Mouse (Mus musculus) mouse trophoblast stem cell (cell line): ENCODE results near the gene Bhlhb9.
"Not testable (repeated sequence)": the region's sequence is repeated elsewhere in the genome, so short reads cannot be mapped to it uniquely, and the experiment has no call there.

Source experiments
- in situ Hi-C, 2 experiments: fragments of 300-500 bp; cut with MseI, MboI; formaldehyde crosslinking; loops; 2 replicates in 1 of 2; 3 replicates in 1 of 2; pipeline ENCODE4 v1.15.1; 2025

Bhlhb9 gene

DNA sequence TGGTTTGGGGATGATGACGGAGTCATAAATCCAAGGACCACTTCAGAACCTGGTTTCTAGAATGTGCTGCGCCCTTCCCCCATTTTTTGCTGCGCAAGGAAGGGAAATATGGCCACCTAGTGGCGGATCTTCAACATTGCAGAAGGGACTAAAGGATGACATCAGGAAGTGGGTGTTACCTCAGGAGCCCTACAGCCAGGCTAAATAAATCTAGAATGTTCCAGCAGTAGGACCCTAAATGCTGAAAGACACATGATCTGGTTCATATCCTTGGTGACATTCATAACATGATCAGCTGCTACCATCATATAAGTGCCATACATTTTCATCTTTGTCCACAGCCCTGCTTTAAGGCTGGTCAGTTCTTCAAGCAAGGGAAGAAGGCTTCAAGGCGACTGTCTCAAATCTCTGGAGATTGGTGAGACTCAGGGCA is at the start of gene Bhlhb9:
Gene Bhlhb9 (plus strand): TSS at position 383 of the 433 bp plus-strand sequence.
- in situ Hi-C loops = not testable (repeated sequence)

DNA sequence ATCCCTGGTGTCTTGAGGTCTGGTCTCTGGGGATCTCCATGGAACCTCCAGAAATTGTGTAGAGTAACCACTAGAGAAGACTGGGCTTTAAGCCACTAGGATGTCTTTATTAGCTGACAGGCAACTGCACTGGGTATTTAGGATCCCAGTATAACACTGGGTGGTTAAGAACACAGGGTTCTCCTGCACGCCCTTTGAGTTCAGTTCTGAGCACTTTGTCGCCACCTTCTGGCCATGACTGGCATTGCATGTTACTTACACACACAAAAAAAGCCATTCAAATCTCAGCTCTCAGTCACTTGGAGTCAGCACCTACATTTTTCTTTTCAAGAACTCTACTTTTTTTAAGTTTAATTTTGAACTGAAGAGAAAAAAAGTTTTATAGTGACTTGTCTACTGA is 44.6 kb upstream of the Bhlhb9 start:
- in situ Hi-C loops = no loop called here

DNA sequence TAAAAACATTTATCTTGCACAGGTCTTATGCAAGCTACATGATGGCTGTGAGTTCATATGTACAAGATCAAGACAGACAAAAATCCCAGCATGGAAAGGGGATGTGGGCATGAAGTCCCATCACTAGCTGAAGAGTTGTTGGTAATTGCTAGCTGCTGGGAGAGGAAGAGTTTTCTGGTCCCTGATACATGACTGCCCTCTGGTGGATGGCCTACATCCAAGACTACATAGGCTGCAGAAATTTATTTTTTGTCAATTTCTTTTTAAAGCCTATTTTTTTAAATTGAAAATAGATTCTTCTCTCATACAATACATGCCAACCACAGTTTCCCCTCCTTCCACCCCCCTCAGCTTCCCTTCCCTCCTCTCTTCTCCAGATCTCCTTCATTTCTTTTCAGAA is 35.7 kb upstream of the Bhlhb9 start:
- in situ Hi-C loops = no loop called here

DNA sequence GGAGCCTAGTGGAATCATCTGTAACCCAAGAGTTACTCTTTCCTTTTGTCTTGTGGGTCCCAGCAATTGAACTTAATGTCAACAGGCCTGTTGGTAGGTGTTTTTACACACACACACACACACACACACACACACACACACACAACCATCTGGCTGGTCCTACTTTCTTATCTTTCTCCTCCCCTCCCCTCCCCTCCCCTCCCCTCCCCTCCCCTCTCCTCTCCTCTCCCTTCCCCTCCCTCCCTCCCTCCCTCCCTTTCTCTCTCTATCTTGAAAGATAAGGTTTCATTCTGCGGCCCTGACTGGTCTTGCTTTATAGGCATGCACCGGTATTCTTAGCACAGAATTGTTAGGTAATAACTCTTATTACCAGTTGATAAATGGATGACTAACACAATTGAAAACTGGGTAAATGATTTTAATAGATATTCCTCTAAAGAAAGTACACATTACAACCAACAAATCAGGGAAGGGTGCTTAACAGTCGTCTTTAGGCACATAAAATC is 29.3 kb upstream of the Bhlhb9 start:
- in situ Hi-C loops = no loop called here

DNA sequence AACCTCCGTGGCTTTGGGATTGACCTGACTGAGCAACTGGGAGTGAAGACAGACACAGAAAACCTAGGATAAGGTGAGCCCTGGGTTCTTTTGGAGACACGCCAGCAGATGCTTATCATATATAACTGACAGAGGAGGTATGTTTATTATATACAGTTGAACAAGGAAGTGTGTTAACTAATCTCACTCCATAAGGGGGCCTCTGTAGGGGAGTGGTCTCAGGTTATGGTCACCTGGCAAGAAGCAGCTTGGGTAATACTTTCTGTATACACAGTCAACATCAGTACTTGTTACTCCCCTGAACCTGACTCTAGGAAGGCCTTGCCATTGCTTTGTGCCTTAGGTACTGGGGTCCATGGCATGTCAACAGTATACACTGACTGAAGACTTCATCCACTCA is 28.8 kb upstream of the Bhlhb9 start:
- in situ Hi-C loops = no loop called here

DNA sequence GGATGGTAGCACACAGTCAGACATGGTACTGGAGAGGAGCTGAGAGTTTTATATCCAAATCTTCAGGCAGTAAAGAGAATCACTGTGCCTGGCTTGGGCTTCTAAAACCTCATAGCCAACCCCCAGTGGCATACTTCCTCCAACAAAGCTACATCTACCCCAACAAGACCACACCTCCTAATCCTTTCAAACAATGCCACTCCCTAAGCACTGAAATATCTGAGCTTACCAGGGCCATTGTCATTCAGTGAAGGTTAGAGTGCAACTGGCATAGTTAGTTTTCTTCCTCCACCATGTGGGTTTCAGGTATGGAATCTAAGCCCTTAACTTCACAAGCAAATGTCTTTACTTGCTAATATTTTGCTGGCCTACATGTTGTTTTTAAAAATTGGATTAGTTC is 5.9 kb upstream of the Bhlhb9 start:
- in situ Hi-C loops = no loop called here

DNA sequence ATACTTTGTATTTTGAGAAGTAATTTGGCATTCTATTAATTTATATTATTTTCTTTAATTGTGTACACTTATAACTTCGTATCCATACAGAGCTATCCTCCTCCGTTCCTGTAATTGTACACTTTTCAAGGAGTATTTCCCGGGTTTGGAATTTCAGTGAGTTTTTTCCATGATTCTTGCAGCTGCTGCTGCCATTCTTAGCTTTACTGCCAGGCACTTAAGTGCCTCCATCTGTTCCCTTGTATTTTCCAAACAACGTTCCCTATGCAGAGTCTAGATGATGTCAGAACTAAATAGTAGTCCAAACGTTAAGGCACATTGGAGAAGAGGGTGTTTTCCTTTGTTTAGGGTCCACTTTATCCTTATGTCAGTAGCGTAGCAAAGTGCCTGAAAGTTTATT is 5.1 kb upstream of the Bhlhb9 start:
- in situ Hi-C loops = no loop called here

DNA sequence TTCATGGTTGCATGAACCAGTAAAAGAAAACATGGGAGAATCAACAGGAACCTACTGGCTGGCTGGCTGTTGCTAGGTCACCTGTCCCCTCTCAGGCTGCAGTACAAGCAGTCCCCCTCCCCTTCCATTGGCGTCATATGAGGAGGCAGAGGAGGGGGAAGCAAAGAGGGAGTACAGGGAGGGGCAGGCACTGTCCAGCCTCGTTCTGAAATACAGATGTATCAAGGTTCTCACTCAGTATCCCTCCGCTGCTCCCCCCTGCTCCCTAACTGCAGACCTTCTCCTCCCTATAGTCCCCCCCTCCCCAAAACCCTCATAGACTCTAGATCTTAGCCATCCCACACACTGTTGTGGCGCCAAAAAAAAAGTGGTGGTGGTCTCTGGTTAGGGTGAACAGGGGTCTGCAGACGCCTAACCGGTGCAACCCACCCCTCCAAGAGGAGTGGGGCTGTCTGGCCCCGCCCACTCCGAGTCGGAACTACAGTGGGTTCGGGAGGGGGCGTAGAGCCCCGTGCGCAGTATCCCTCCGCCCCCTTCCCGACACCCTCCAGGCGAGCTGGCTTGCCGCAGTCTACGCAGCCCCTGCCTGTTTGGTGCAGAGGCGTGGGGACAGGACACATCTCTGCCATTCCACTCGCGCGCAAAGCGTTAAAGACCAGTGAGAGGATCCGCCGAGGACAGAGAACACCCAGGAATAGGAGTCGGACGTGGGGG is 1.6 kb upstream of the Bhlhb9 start:
- in situ Hi-C loops = not testable (repeated sequence)

DNA sequence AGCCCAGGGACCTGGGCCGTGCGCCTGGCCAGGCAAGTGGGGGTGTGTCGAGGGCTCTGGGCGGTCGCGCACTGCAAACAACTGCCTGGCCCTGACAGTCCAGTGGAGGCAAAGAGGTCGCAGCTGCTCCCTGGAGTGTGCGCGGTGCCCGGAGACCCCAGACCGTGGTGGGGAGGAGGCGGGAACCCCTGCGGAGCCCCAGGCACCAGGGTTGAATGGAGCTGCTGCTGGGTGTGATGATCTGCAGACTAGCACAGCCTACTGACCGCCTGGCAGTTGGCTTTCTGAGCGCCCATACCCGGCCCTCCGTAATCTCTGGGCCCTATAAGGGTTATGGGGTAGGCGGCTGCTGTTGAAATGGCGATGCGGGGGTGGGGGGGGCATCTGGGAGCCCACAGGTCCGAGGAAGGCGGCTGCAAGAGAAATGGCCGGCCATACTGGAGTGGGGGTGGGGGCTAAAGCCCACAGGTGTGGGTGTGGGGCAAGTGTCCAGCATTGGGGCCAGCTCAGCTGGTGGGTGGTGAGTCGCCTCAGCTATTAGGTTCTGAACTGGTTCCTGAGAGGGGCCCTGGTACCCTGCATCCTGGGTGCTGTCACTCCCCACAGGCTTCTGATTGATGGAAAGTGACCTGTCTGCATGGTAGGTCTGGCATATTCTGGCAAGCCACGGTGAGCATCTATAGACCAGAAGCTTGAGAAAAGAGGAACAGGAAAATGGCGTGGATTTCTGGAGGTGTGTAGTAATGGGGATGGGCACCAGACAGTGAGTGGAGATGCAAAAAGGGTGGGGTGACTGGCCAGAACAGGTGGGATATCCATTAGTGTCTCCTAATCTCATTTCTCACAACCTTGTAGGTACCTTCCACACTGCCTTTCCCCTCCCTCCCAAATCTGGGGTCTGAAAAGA is 836 bp upstream of the Bhlhb9 start:
- in situ Hi-C loops = not testable (repeated sequence)

DNA sequence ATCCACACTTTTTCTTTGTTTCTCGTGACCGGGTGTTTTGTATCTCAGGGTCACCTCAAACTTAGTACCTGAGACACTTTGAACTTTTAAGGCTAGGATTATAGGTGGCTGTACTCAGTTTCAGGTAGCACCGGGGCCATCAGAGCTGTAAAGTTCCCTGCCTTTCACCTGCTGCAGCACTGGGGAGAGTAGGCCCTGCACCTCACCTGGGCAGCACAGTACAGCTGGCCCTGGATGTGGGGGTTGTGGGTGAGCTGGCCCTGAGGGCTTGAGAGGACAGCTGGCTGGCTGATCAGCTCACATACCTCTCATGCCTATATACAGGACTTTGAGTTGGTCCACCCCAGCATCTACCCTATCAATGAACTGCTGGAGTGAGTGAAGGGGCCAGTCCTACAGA is 6.8 kb downstream of the Bhlhb9 start:
- in situ Hi-C loops = loop anchor here in 1 of 2 experiments (10.0 kb wide), 1 partner anchor 171 kb away; no protein-coding TSS in a partner anchor

DNA sequence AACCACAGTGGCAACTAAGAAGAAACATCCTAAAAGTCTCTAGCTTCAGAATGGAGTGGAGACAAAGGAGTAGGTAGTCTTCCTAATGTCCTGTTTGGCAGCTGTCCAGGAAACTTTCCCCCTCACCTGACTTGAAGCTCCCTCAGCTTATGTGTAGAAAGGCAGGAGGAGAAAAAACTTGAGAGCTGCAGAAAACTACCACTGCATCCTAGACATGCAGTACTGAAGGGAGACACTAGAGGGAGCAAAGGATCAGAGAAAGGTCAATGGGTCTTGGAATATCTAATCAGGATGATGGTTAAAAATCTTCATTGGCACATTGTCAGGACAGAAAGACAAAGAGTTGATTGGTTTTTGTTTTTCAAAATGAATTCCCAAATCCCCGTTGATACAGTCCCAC is 8.4 kb downstream of the Bhlhb9 start:
- in situ Hi-C loops = loop anchor here in 1 of 2 experiments (10.0 kb wide), 1 partner anchor 169 kb away; no protein-coding TSS in a partner anchor

DNA sequence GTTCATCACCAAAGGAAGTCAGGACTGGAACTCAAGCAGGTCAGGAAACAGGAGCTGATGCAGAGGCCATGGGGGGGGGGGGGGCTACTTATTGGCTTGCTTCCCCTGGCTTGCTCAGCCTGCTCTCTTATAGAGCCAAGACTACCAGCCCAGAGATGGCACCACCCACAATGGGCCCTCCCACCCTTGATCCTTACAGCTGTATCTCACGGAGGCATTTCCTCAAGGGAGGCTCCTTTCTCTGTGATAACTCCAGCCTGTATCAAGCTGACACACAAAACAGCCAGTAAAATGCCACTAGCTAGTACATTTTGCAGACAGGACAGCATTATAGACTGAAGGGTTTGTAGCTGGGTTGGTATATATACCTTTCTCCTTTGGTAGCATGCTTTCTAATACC is 38.5 kb downstream of the Bhlhb9 start:
- in situ Hi-C loops = not testable (repeated sequence)

DNA sequence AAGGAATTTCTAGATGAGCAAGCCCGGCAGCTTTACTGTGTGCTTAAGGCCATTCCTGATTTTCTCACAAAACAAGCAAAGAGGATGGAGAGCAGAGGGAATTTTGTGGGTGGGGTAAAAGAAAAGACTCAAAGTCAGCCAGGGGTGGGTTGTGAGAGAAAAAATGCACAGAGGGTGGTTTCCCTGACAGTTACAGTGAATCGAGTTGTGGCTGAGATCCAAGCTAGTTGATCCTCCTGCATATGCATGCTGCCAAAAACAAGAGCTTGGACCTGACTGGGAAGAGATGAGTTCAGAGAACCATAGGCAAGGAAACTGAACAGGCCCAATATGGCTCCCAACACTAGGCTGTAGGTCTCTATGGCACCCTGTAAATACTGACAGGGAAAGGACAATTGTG is 40.5 kb downstream of the Bhlhb9 start:
- in situ Hi-C loops = no loop called here

DNA sequence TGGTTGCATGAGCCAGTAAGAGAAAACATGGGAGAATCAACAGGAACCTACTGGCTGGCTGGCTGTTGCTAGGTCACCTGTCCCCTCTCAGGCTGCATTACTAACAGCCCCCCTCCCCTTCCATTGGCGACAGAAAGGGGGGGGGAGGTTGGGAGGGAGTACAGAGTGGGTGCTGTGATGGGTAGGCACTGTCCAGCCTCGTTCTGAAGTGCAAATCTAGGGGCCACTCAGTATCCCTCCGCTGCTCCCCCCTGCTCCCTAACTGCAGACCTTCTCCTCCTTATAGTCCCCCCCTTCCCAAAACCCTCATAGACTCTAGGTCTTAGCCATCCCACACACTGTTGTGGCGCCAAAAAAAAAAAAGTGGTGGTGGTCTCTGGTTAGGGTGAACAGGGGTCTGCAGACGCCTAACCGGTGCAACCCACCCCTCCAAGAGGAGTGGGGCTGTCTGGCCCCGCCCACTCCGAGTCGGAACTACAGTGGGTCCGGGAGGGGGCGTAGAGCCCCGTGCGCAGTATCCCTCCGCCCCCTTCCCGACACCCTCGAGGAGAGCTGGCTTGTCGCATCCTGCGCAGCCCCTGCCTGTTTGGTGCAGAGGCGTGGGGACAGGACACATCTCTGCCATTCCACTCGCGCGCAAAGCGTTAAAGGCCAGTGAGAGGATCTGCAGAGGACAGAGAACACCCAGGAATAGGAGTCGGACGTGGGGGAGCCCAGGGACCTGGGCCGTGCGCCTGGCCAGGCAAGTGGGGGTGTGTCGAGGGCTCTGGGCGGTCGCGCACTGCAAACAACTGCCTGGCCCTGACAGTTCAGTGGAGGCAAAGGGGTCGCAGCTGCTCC is 41.3 kb downstream of the Bhlhb9 start, which contains the start of gene Gprasp2:
Gene Gprasp2 (plus strand): TSS at position 514 of the 840 bp plus-strand sequence.
- in situ Hi-C loops = not testable (repeated sequence)

DNA sequence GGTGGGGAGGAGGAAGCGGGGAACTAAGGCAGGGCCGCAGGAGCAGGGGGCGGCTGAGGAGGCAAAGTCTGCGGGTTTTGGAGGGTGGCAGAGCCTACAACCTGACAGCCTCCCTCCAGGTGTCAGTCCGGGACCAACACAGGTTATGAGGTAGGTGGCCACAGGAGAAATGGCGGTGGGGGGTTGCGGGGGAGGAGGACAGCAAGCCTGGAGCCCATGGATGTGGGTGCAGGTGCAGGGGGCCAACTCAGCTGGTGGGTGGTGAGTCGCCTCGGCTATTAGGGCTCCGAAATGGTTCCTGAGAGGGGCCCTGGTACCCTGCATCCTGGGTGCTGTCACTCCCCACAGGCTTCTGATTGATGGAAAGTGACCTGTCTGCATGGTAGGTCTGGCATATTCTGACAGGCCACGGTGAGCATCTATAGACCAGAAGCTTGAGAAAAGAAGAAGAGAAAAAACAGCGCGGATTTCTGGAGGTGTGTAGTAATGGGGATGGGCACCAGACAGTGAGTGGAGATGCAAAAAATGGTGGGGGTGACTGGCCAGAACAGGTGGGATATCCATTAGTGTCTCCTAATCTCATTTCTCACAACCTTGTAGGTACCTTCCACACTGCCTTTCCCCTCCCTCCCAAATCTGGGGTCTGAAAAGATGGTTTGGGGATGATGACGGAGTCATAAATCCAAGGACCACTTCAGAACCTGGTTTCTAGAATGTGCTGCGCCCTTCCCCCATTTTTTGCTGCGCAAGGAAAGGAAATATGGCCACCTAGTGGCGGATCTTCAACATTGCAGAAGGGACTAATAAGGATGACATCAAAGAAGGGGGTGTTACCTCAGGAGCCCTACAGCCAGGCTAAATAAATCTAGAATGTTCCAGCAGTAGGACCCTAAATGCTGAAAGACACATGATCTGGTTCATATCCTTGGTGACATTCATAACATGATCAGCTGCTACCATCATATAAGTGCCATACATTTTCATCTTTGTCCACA is 42.3 kb downstream of the Bhlhb9 start:
- in situ Hi-C loops = not testable (repeated sequence)

DNA sequence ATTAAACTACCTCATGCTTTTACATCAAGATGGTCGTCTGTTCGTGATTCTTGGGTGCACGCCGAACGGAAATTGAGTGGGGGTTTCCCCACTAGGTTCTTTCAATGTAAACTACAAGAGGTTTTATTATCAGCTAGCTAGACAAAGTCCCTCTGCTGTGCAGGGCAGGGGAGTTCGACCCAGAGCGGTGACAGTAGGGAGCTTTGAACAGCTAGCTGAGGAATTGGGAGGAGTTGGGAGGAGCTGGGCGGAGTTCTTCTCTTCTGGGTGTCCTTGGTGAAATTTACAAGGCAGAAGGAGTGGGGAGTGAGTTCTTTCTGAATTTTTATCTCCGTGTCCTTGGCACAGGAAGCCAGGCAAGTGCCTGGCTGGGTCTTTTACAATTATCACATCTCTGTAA is 69.4 kb downstream of the Bhlhb9 start:
- in situ Hi-C loops = not testable (repeated sequence)

DNA sequence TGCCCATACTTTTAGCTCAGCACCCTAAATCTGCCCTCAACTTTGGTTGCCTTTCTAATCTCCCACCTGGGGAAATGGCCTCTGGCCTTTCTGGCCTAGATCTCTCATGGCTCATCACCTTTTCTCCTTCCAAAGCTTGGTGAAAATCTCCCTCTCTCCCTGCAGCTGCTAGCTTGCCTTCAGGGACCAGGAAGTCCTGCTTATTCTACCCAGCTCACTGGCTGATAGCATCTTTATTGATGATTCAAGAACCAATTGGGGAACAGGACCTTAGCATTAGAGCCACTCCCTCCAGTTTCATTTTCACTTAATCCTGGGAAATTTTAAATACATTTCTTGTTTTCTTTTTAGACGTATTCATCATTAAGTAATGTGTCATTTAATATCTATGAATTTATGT is 79.3 kb downstream of the Bhlhb9 start:
- in situ Hi-C loops = no loop called here

DNA sequence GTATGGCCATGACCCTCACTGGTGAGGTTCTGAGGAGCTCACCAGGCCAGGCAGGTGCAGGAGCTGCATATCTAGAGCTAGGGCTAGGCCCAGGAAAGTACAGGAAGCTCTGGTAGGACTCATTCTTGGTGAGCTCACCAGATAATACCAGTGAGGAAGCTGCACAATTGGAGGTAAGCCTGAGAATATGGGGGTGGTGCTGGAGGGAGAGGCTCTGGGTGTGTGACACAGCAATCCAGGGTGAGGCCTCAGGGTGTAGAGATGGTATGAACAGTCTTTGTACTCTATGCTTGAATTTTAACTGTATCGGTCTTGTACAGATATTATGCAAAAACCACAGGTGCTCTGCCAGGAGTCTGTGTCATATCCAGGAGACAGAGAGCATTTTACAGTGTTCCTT is 82.2 kb downstream of the Bhlhb9 start:
- in situ Hi-C loops = no loop called here

DNA sequence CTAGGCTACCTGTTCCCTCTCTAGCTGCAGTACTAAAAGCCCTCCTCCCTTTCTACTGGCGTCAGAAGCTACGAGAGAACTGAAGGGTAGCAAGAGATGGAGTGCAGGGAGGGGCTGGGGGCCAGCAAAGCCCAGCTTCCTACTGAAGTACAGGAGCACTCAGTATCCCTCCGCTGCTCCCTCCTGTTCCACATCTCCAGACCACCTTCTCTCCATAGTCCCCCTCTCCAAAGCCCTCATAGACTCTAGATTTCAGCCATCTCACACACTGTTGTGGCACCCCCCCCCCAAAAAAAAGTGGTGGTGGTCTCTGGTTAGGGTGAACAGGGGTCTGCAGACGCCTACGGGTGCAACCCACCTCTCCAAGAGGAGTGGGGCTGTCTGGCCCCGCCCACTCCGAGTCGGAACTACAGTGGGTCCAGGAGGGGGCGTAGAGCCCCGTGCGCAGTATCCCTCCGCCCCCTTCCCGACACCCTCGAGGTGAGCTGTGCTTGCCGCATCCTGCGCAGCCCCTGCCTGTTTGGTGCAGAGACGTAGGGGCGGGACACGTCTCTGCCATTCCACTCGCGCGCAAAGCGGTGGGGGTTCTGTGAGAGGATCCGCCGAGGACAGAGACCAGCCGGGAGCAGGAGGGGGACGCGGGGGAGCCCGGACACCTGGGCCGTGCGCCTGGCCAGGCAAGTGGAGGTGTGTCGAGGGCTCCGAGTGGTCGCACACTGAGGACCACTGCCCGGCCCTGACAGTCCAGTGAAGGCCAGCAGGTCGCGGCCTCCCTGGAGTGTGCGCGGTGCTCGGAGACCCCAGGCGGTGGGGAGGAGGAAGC is 88.2 kb downstream of the Bhlhb9 start:
- in situ Hi-C loops = no loop called here
